Comparison of ENCODE assay signal across 8 mouse cellular contexts in the genomic region with DNA sequence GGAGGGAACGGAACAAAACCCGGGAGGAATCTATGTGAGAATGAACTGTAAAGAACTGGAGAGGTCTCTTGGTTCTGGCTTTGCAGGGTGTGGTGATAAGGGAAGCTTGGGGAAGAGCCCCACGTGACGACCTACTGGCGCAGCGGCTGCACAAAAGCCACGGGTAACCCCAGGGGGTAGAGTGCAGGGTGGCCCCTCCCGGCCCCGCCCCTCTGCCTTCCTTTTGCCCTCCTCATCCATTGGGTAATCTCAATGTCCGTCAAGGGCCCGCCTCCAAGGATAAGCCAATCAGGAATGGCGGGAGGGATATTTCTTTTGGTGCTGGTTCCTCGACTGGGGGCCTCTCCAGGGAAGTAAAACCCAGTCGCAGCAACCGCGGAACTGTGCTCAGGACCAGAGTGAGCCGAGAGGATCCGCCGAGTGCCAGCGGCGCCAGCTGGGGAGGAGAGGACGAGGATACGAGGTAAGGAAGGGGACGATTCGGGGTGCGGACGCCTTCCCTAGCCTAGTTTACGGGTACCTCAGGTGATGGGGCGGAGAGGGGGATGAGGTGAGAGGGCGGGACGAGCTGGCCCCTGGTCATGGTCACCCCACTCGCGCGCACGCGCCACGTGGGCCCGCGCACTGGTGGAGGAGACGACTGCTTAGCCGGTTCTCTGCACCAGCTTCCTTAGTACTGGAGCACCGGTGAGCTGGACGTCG. TPM values are rescaled to one million over a fixed set of nuclear protein-coding genes. Genes with fewer than 3 reads are reported as not detected.
DNase-seq lines count a peak whose midpoint lies in the region; ATAC-seq and TF ChIP-seq lines count a peak whose summit lies in the region.

Gene Pdp2, plus strand, starts transcription at position 319 of the 702 bp plus-strand sequence.

- H3K4me3 ChIP-seq in hindbrain, embryonic 13.5 days = peak within 1 kb of the TSS; percentile 74

- POLR2A ChIA-PET in Patski (lab: Charles Lee) = interaction anchor here (0.7 to 1.1 kb wide), 3 partner anchors 22 to 40 kb away, joined by 3 to 4 read pairs (median 3); partner anchors contain the start of gene Rrad

- H3K4me2 ChIP-seq in hindbrain, embryonic 13.5 days = peak within 1 kb of the TSS; percentile 89

- WGBS in hindbrain, embryonic 13.5 days = under 1% methylated on average over 44 of the region's 44 CpGs

- peak; percentile 98 for ATAC-seq in Patski
- ATAC-seq in hindbrain, embryonic 13.5 days (ENCODE audit: low FRiP score) = peak; percentile 98

- CTCF ChIA-PET in Patski (lab: Charles Lee) = interaction anchor here (2.1 kb wide), 1 partner anchor 11 kb away, joined by 10 read pairs; no protein-coding TSS in a partner anchor

- peaks cover 15% of the 10 kb centered on the region for H3K4me1 ChIP-seq in hindbrain, embryonic 13.5 days (replicated peaks)

- peak within 1 kb of the TSS; percentile 82 for H3K9ac ChIP-seq in hindbrain, embryonic 13.5 days

- TF ChIP-seq CTCF in Patski (IDR thresholded peaks at IDR 0.05) = no peak

- in situ Hi-C loops in Patski (cut with MboI; ENCODE audit: low pct_unique_long_range_greater_than_20kb) = no loop called here

- no peaks in the 10 kb centered on the region for H3K9me3 ChIP-seq in hindbrain, embryonic 13.5 days

- H3K27ac ChIP-seq in hindbrain, embryonic 13.5 days = peak within 1 kb of the TSS; percentile 91

- peak; percentile 56 for DNase-seq in Patski (ENCODE audit: low read depth, low spot score)
- DNase-seq in cerebellum, postnatal 14 days = peak; percentile 94 to 97
- peak; percentile 88 to 89 for DNase-seq in frontal cortex, postnatal 14 days (ENCODE audit: low spot score in 2 of 2)
- DNase-seq in layer of hippocampus, postnatal 25 days (ENCODE audit: extremely low spot score in 1 of 2, low spot score in 1 of 2) = peak; percentile 83 to 89
- DNase-seq in lung, postnatal 25 days (ENCODE audit: low spot score) = peak; percentile 94
- DNase-seq in retina, embryonic 14.5 days (ENCODE audit: low spot score) = peak; percentile 94
- DNase-seq in thymus, postnatal 4 days = peak; percentile 89

- H3K36me3 ChIP-seq in hindbrain, embryonic 13.5 days = peaks cover 25% of the 10 kb centered on the region

- H3K27me3 ChIP-seq in Patski = no peaks in the 10 kb centered on the region
- no peaks in the 10 kb centered on the region for H3K27me3 ChIP-seq in hindbrain, embryonic 13.5 days

RNA-seq across cellular contexts. Expression of gene Pdp2, which starts in this region (rescaled TPM):
- 3.5 TPM for polyA plus RNA-seq in Patski (2021)
- polyA plus RNA-seq in hindbrain, embryonic 13.5 days (2015; fragmentation: Nextera tagmentation; extraction: Ambion mirVana) = 16.7 and 17.6 TPM in 2 replicates
- 1 to 10 TPM; 7.8 to 8.1 TPM for total RNA-seq in layer of hippocampus, postnatal 25 days (2021)

Comparison
In these comparisons a context has a peak if more than half of its experiments do, and no peak if none do; other contexts are left out.
1. Peak in every context shown above with its lines: DNase-seq, ATAC-seq, H3K4me3 ChIP-seq and H3K27ac ChIP-seq.